Mouse (Mus musculus) midbrain, embryonic 11.5 days (tissue): ENCODE data around the gene Dnajb6. TPM values are rescaled to one million over a fixed set of nuclear protein-coding genes. Genes with fewer than 3 reads are reported as not detected.
"Not testable (repeated sequence)": the region's sequence is repeated elsewhere in the genome, so short reads cannot be mapped to it uniquely, and the experiment has no call there.

Source experiments
- ATAC-seq: fragments of 200-750 bp; cut with Nextera tagmentation; 2 replicates; pipeline ENCODE4 v1.8.0; 2017; ENCODE audit warnings: moderate TSS enrichment, moderate library complexity; ENCODE audit not compliant: low FRiP score
- DNase-seq: peaks from one replicate; pipeline ENCODE4 v3.0.0; 2015; ENCODE audit warnings: low spot score; ENCODE audit errors: missing footprints
- H3K27ac ChIP-seq: fragments of 300-500 bp; sonication (generic); 2 replicates; pipeline ENCODE4 v1.5.1; 2014; ENCODE audit warnings: low read depth, low read length
- H3K27me3 ChIP-seq: fragments of 300-500 bp; sonication (generic); 2 replicates; pipeline ENCODE4 v1.6.1; 2014; ENCODE audit warnings: mild to moderate bottlenecking, low read length, moderate library complexity, mixed read lengths; ENCODE audit not compliant: control insufficient read depth, insufficient read depth
- H3K36me3 ChIP-seq: fragments of 300-500 bp; sonication (generic); 2 replicates; pipeline ENCODE4 v1.6.1; 2014; ENCODE audit warnings: mild to moderate bottlenecking, low read length, moderate library complexity, mixed read lengths; ENCODE audit not compliant: control insufficient read depth, insufficient read depth
- H3K4me1 ChIP-seq: fragments of 300-500 bp; sonication (generic); 2 replicates; pipeline ENCODE4 v1.6.1; 2014; ENCODE audit warnings: low read length; ENCODE audit not compliant: control insufficient read depth, insufficient read depth
- H3K4me2 ChIP-seq: fragments of 300-500 bp; sonication (generic); 2 replicates; pipeline ENCODE4 v1.6.1; 2014; ENCODE audit warnings: mild to moderate bottlenecking, moderate library complexity
- H3K4me3 ChIP-seq: fragments of 300-500 bp; sonication (generic); 2 replicates; pipeline ENCODE4 v1.5.1; 2014; ENCODE audit warnings: low read depth, low read length
- H3K9ac ChIP-seq: fragments of 300-500 bp; sonication (generic); 2 replicates; pipeline ENCODE4 v1.6.1; 2014; ENCODE audit warnings: low read length
- H3K9me3 ChIP-seq: fragments of 300-500 bp; sonication (generic); 2 replicates; pipeline ENCODE4 v1.6.1; 2016; ENCODE audit warnings: low read length; ENCODE audit not compliant: control insufficient read depth
- WGBS: fragments of 180-500 bp; shearing (Covaris S2); extraction: QIAGEN DNeasy Blood & Tissue Kit; methylation state at CpG from one replicate; pipeline ENCODE4 v1.1.7; 2014; 5-methylcytosine and 5-hydroxymethylcytosine counted together
- polyA plus RNA-seq: library from polyadenylated mRNA; unstranded; fragments of >200 nt; fragmentation: Nextera tagmentation; extraction: Ambion mirVana; gene quantifications from 2 replicates; pipeline ENCODE4 v1.2.1, GENCODE M21; 2014

The Dnajb6 gene
- polyA plus RNA-seq, 1 experiment from 2014 or later: 247 TPM

- WGBS: 87% methylated on average over 5 of the region's 5 CpGs
- DNase-seq: no peak
- no peaks in the 10 kb centered on the region for H3K4me1 ChIP-seq
- no peak overlapping the region for H3K9ac ChIP-seq
- no peaks in the 10 kb centered on the region for H3K9me3 ChIP-seq
- no peak for ATAC-seq
- H3K4me2 ChIP-seq: no peak overlapping the region
- no peaks in the 10 kb centered on the region for H3K27me3 ChIP-seq
- H3K4me3 ChIP-seq: no peak overlapping the region
- no peak overlapping the region for H3K27ac ChIP-seq
- H3K36me3 ChIP-seq: peaks cover 3% of the 10 kb centered on the region; the same call in 1 of the 2 replicates
These were observed 39.9 kb downstream of the Dnajb6 start for GRCm38 (mm10) chr5:29775437-29775836.

DNA sequence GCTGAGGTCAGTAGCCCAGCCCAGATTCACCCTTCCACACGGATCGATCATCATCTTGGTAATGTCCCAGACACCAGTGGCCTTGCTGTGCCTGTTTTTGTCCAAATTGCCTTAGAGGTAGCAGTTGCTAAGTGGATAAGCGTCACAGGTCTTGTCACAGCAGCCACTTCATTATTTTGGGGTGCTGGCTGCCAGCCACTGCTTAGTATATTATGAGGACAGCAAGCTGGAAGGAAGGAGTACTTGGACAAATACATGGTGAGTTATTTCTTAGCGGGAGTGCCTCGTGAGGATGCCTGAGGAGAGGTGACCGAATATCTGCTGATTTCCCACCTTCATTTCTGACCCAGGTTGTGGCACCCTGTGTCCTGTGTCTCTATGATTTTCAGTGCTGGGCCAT lies 42.5 kb downstream of the Dnajb6 start:
- WGBS: 95% methylated on average over 6 of the region's 6 CpGs
- no peak overlapping the region for H3K4me3 ChIP-seq
- no peak overlapping the region for H3K9ac ChIP-seq
- ATAC-seq (no peak), DNase-seq (no peak)
- no peak overlapping the region for H3K27ac ChIP-seq
- no peaks in the 10 kb centered on the region for H3K27me3 ChIP-seq
- H3K4me2 ChIP-seq: no peak overlapping the region
- peaks cover 7% of the 10 kb centered on the region for H3K36me3 ChIP-seq
- H3K4me1 ChIP-seq: no peaks in the 10 kb centered on the region
- no peaks in the 10 kb centered on the region for H3K9me3 ChIP-seq

GRCm38 (mm10) chr5:29779733-29780132 lies 44.2 kb downstream of the Dnajb6 start:
- 94% methylated on average over 8 of the region's 9 CpGs for WGBS
- H3K9ac ChIP-seq, H3K36me3 ChIP-seq: not testable (repeated sequence)

DNA sequence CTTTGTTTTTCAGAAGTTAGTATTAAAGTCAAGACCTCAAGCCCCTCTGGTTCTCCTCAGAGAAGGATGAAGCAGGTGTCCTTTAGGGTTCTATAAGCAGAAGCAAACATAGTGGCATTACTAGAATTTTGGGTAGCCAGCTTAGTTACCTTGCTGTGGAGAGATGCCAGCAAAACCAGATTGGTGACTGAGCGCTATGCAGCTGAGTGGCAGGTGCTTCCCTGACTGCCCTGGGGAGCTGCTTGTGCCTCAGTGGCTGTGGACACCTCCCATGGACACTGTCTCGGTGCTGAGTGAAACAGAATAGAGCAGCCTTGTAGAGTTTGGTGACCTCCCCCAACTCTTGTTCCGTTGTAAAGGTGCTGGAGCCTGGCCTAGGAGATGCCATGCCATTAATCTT lies 46.8 kb downstream of the Dnajb6 start:
- Histone ChIP-seq H3K27ac (no peak overlapping the region), H3K4me3 (no peak overlapping the region), H3K9me3 (no peaks in the 10 kb centered on the region), H3K9ac (no peak overlapping the region), H3K4me2 (no peak overlapping the region), H3K4me1 (no peaks in the 10 kb centered on the region), H3K27me3 (no peaks in the 10 kb centered on the region), H3K36me3 (peaks cover 7% of the 10 kb centered on the region)
- 89% methylated on average over 3 of the region's 3 CpGs for WGBS
- DNase-seq (no peak), ATAC-seq (no peak)

More at GRCm38 (mm10) chr5:29779733-29780132, 44.2 kb downstream of the Dnajb6 start:
- ATAC-seq, H3K9me3 ChIP-seq, H3K4me2 ChIP-seq, H3K27ac ChIP-seq, H3K27me3 ChIP-seq, DNase-seq, H3K4me3 ChIP-seq, H3K4me1 ChIP-seq: not testable (repeated sequence)

GRCm38 (mm10) chr5:29784906-29785305 lies 49.4 kb downstream of the Dnajb6 start:
- not testable (repeated sequence) for H3K4me1 ChIP-seq, H3K9me3 ChIP-seq, H3K27me3 ChIP-seq, H3K36me3 ChIP-seq, ATAC-seq, H3K27ac ChIP-seq, H3K9ac ChIP-seq, H3K4me2 ChIP-seq, DNase-seq, H3K4me3 ChIP-seq
- 98% methylated on average over 6 of the region's 13 CpGs for WGBS

DNA sequence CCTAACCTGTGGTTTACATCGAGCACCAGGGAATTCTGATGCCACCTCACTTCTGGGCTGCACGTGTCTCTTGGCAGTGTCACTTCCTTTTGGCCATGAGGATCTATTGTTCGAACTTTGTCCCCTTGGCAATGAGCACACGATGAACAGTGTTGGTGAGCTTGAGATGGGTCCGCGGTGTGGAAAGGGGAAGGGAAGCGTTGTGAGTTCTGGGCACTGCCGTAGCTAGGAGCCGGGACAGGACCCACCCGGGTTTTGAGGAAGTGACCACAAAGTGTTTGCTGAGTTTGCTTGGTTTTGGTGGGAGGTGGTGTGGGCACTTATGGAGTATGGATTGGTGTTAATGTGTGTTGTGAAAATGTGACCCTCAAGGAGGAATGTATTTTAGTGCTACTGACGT lies 50.5 kb downstream of the Dnajb6 start:
- not testable (repeated sequence) for H3K9me3 ChIP-seq, DNase-seq, H3K4me2 ChIP-seq, H3K4me1 ChIP-seq, ATAC-seq, H3K27ac ChIP-seq, H3K27me3 ChIP-seq, H3K9ac ChIP-seq, H3K4me3 ChIP-seq, H3K36me3 ChIP-seq
- WGBS: 88% methylated on average over 1 of the region's 11 CpGs

GRCm38 (mm10) chr5:29794933-29795332 lies 59.4 kb downstream of the Dnajb6 start:
- not testable (repeated sequence) for H3K4me2 ChIP-seq, H3K27ac ChIP-seq, H3K9ac ChIP-seq, H3K4me1 ChIP-seq, H3K27me3 ChIP-seq, H3K36me3 ChIP-seq, H3K9me3 ChIP-seq, H3K4me3 ChIP-seq, ATAC-seq, DNase-seq
- WGBS: 100% methylated on average over 5 of the region's 8 CpGs

- H3K36me3 ChIP-seq: no peaks in the 10 kb centered on the region
- 91% methylated on average over 1 of the region's 1 CpGs for WGBS
These were observed 73.5 kb downstream of the Dnajb6 start for GRCm38 (mm10) chr5:29808940-29809339.

GRCm38 (mm10) chr5:29811377-29811921 lies 76.0 kb downstream of the Dnajb6 start:
- not testable (repeated sequence) for H3K4me1 ChIP-seq, H3K27me3 ChIP-seq, H3K9ac ChIP-seq, DNase-seq, H3K4me2 ChIP-seq, H3K9me3 ChIP-seq, H3K36me3 ChIP-seq, ATAC-seq, H3K4me3 ChIP-seq, H3K27ac ChIP-seq
- whole genome bisulfite sequencing: 77% methylated on average over 7 of the region's 7 CpGs

More at GRCm38 (mm10) chr5:29808940-29809339, 73.5 kb downstream of the Dnajb6 start:
- Histone ChIP-seq H3K27ac (no peak overlapping the region), H3K9ac (no peak overlapping the region), H3K4me1 (no peaks in the 10 kb centered on the region), H3K9me3 (no peaks in the 10 kb centered on the region), H3K4me3 (no peak overlapping the region), H3K4me2 (no peak overlapping the region), H3K27me3 (no peaks in the 10 kb centered on the region)
- ATAC-seq (no peak), DNase-seq (no peak)
